Mouse (Mus musculus): ENCODE results near the gene Gm42421. TPM values are rescaled to one million over a fixed set of nuclear protein-coding genes. Genes with fewer than 3 reads are reported as not detected.

The Gm42421 gene
- total RNA-seq, 4 experiments from 2014 or later = 0.47 TPM; not detected in 3

GRCm38 (mm10) chr5:143936156-143936555, 8.2 kb downstream of the Gm42421 start:
- no peak for DNase-seq (ENCODE audit: low spot score)

DNA sequence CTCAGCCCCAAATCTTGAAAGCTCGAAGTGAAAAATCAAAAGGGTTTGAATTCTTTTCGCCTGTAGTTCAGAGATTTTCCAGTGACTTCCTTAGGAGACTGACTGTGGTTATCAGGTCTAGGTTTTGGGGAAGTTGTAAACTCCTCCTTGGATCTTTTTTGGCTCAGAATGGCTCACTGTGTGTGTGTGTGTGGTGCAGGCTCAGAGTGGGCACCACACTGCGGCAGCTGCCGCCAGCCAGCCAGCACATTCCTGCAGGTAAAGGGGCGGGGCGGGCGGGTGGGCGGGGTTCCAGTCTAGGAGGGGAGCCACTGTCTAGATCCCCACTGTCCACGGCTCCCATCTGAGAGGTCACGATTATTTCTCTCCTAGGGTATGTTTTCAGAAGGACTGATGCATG, 13.6 kb downstream of the Gm42421 start:
- no peak for DNase-seq (ENCODE audit: low spot score)

DNA sequence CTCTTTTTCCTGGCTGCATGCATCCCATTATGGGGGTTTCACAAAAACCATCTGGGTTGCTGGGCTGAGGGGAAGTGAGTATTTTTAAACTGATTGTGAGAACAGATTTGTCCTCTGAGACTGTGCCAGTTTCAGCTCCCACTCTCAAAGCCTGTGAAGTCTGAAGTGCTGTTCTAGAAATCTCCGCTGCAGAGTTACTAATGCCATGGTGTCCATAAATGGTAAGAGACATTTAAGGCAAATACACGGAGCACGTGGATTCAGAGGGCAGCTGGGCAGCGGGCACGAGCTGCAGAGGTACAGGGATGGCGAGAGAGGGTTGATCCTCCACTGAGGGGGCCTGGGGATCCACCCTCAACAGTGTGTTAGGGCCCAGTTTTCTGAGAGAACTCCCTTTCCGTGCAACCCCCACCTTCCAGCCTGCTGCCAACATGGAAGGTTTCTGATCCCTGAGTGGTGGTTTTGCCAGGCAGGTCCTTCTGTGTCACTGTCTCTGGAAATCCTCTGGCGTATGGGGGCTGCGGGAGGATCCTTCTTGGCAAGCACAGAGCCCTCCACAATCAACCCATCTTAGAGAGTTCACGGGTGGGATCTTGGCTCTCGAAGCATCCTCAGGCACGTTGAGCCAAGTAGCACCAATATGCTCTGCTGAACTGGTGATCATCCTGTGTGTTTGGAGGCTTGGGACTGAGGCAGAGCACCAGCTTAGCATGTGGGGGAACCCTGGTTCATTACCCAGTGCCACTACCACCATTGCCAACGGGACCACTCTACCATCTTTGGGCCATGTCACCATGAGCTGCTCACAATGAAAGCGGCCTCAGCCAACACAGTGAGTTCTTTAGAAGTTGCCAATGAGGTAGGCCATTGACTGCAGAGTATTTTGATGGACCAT, 15.5 kb downstream of the Gm42421 start:
- no peak for DNase-seq (ENCODE audit: low spot score)

GRCm38 (mm10) chr5:143948361-143948760, 20.4 kb downstream of the Gm42421 start:
- no peak for DNase-seq (ENCODE audit: low spot score)

GRCm38 (mm10) chr5:143950016-143950415, 22.0 kb downstream of the Gm42421 start:
- DNase-seq (ENCODE audit: low spot score) = no peak

DNA sequence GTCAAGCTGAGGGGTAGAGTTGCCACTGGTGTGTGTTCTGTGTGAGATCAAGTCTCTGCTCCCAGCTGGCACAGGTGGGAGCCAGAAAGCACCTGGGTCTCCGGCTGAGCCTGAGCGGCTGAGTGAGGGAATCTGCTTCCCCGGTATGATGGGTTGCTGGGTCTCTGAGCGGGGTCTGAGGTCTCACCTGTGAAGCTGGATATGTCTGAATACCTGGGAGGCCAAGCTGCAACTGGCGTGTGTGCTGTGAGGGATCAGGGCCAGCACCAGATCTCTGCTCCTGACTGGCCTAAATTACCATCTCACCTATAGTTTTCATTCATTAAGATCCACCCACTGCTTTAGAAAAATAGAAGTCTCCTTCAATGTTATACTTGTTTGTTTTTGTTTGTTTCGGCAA, 29.1 kb downstream of the Gm42421 start:
- no peak for DNase-seq (ENCODE audit: low spot score)

DNA sequence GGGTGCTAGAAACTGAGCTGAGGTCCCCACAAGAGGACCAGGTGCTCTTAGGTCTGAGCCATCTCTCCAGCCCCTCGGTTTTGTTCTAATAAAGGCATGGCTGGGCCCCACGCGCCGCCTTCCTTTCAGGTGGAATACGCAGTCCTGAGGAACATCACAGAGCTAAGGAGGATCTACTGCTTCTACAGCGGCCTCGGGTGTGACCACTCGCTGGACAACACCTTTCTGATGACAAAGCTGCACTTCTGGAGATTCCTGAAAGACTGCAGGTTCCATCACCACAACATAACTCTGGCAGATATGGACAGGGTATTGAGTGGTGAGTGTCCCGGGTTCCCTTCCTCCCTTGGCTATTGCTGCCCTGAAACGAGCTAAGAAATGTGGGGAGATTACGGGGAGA, 31.6 kb downstream of the Gm42421 start:
- DNase-seq (ENCODE audit: low spot score) = no peak

DNA sequence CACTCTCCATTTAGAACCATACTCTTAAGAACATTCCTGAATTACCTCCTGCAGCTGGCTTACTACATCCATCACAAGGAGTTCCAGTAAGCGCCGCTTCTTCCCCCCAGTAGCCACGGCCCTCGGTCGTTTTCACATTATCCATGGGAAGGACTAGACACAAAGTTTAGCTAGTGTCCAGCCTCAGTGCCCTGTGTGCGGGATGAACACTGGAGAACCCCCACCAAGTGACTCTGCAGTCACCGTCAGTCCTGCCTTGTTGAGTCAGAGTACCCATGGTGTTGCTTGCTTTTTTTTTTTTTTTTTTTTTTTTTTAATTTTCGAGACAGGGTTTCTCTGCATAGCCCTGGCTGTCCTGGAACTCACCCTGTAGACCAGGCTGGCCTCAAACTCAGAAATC, 33.2 kb downstream of the Gm42421 start:
- no peak for DNase-seq (ENCODE audit: low spot score)

DNA sequence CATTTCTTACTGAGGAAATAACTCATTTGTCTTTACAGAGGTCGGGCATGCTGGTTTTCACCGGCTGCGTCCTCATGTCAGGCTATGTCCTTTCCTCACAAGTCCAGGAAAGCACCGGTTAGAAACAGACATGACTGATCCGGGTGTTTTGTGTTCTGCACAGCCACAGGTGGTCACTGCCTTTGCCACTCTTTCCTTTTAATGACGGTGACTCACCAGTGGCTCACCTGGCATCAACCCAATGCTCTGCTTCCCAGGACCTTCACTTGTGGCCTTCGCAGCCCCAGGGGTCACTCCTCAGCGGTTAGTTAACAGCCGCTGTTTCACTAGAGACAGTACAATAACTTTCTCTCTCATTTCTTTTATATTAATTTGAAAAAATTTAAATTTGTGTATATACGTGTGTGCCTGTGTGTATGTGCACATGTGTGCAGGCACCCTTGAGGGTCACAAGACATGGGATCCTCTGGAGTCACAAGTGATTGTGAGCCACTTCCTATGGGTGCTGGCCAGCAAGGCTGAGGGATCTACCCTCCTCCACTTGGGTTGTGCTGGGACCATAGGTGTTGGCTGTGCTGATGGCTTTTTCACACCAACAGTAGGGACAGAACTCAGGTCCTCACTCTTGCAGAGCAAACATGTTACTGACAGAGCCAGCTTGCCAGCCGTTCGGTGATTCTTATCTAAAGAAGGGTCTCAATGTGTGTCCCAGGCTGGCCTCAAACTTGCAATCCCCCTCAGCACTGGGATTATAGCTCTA, 37.8 kb downstream of the Gm42421 start:
- DNase-seq (ENCODE audit: low spot score) = no peak

- DNase-seq (ENCODE audit: low spot score) = no peak
Observed at GRCm38 (mm10) chr5:143966671-143967070, 38.7 kb downstream of the Gm42421 start.

DNA sequence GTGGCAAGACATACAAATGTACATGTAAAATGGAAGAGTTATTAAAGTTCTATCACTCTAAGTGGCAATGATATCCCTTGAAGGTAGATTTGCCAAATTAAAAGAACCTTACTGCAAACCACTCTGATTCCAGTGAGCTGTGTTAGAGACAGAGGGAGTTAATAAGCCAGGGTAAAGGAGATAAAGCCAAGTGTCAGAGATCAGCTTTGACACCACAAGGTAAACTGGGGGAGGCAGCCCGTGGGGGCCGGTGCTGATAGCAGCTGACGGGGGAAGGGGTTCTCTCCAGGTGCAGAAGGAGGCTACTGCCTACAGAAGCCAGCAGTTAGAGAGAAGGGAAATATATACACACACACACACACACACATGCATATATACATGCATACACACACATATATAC, 44.7 kb downstream of the Gm42421 start:
- DNase-seq (ENCODE audit: low spot score) = no peak

GRCm38 (mm10) chr5:143974931-143975630, 47.1 kb downstream of the Gm42421 start:
- DNase-seq (ENCODE audit: low spot score) = peak; percentile 60

- DNase-seq (ENCODE audit: low spot score) = no peak
Observed at GRCm38 (mm10) chr5:143975631-143975933, 47.6 kb downstream of the Gm42421 start.

DNA sequence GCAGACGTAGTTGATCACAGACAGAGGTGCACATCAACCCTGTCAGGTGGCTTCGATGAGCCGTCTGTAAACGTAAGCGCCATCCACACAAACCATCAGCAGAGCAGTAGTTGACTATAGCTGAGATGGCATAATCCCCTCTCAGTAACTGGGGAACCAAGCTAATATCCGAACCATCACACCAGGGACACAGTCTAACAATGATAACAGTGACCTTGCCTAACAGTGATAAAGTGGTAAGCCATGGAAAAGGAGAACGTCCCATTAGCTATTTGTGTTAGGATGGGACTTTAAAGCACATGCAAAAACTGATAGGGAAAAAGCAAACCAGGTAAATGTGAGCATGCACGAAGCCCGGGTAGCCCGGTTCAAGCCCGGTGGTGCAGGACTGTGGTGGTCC, 48.3 kb downstream of the Gm42421 start:
- DNase-seq (ENCODE audit: low spot score) = no peak

DNA sequence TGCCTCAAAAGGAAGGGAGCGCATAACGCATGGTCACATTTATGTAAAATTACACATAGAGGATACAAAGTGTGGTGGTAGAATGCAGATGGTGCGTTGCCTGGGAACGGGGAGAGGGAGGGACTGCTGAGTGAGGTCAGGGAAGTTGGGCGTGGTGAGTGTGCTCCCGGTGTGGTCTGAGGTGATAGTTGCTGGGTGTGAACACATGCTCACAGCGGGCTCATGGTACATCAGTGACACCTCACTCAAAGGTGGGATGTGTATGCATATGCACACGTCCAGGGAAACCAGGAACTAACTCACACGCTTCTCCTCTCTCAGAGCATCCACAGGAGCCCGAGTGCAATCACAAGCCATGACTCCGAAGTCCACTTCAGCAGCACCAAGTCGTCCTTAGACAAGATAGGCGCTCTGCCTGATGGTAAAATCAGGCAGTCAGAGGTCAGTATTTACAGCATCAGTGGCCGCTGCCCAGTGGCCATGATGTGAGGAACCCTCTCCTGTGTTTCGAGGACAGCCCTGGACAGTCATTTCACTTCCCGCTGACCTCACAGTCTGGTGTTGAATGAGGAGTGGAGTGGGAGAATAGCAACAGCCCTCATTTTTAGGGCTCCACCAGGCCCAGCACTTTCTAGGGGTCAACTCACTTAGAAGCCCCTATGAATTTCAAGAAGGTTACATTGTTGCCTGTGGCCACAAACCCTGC, 48.9 kb downstream of the Gm42421 start:
- no peak for DNase-seq (ENCODE audit: low spot score)

DNA sequence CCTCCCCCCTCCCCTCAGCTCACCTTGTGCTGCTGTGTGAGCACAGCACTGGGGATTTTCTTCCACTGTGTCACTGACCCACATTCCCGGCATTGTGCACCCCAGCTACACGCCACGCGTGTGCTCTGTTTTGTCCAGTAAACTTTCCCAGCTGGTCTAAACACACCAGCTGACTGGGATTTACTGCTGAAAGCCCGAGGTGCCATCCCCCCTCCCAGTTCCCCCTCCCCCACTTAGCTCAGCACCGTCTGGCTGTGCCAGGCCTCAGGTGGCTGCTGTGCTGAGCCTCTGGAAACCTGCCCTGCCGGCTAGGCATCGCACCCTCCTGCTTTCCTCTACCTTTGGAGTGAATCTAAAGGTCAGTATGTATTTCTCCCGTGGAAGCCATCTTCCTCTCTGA, 52.9 kb downstream of the Gm42421 start:
- no peak for DNase-seq (ENCODE audit: low spot score)

DNA sequence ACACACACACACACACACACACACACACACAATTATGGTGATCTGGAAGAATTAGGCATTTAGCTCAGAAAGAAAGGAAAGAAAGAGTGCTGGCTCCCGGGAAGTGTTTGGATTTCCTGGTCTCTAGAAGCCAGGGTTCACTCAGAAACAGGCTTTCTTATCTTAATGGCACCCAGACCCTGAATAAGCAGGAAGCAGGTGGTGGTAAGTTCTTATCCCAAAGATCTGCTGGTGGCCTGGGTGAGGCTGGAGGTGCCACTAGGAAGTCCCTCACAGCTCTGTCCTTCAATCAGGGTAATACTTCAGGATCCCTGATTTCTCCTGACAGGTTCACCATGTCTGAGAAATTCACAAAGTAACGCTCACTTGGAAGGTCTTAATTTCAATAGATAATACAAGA, 54.4 kb downstream of the Gm42421 start:
- DNase-seq (ENCODE audit: low spot score) = no peak

DNA sequence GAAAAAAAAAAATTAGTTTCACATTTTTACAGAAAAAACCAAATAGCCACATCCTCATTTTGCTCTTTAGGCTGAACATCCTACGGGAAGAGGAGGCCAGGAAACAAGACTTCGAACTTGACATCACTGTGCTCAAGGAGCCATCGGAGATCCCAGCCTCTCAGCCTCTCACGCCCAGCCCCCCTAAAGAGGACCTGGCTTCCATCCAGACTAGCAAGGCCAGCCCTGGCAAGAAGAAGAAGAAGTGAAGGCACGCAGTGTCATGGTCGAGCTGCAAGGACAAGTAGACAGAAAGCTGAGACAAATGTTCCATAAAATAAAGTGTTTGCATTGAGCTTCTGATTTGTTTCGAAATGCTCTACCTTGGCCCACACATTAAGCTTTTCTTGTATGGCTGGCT, 57.4 kb downstream of the Gm42421 start:
- no peak for DNase-seq (ENCODE audit: low spot score)
